Mouse (Mus musculus) embryonic facial prominence, embryonic 11.5 days (tissue): ENCODE data around the gene Ankrd17. TPM values are rescaled to one million over a fixed set of nuclear protein-coding genes. Genes with fewer than 3 reads are reported as not detected.

ENCODE experiments used
- ATAC-seq: fragments of 200-750 bp; cut with Nextera tagmentation; replicated peaks from 2 replicates; pipeline ENCODE4 v1.8.0; 2017; ENCODE audit warnings: low read depth; ENCODE audit not compliant: insufficient number of reproducible peaks, low FRiP score, low TSS enrichment
- DNase-seq: peaks from one replicate; pipeline ENCODE4 v3.0.0-alpha.2; 2015; ENCODE audit warnings: low spot score
- H3K27ac ChIP-seq: fragments of 300-500 bp; sonication (generic); replicated peaks from 2 replicates; pipeline ENCODE4 v1.5.1; 2014; ENCODE audit warnings: mild to moderate bottlenecking, low read depth, low read length, control low read depth
- H3K27me3 ChIP-seq: fragments of 300-500 bp; sonication (generic); 2 replicates; pipeline ENCODE4 v1.6.1; 2014; ENCODE audit warnings: mild to moderate bottlenecking, low read length, moderate library complexity, mixed read lengths; ENCODE audit not compliant: control insufficient read depth, insufficient read depth
- H3K36me3 ChIP-seq: fragments of 300-500 bp; sonication (generic); replicated peaks from 2 replicates; pipeline ENCODE4 v1.6.1; 2014; ENCODE audit warnings: low read depth, mild to moderate bottlenecking, low read length, moderate library complexity, mixed read lengths; ENCODE audit not compliant: control insufficient read depth, insufficient read depth
- H3K4me1 ChIP-seq: fragments of 300-500 bp; sonication (generic); 2 replicates; pipeline ENCODE4 v1.6.1; 2014; ENCODE audit warnings: low read length, mixed read lengths; ENCODE audit not compliant: control insufficient read depth, insufficient read depth
- H3K4me2 ChIP-seq: fragments of 300-500 bp; sonication (generic); 2 replicates; pipeline ENCODE4 v1.6.1; 2014; ENCODE audit warnings: low read depth, mild to moderate bottlenecking, control low read depth, low read length, moderate library complexity
- H3K4me3 ChIP-seq: fragments of 300-500 bp; sonication (generic); 2 replicates; pipeline ENCODE4 v1.5.1; 2014; ENCODE audit warnings: low read depth, low read length, control low read depth
- H3K9ac ChIP-seq: fragments of 300-500 bp; sonication (generic); replicated peaks from 2 replicates; pipeline ENCODE4 v1.6.1; 2014; ENCODE audit warnings: mild to moderate bottlenecking, control low read depth, low read length
- H3K9me3 ChIP-seq: fragments of 300-500 bp; sonication (generic); replicated peaks from 2 replicates; pipeline ENCODE4 v1.6.1; 2016; ENCODE audit warnings: mild to moderate bottlenecking, low read length, inconsistent platforms, mixed read lengths; ENCODE audit not compliant: control insufficient read depth
- WGBS: fragments of 180-500 bp; shearing (Covaris S2); extraction: QIAGEN DNeasy Blood & Tissue Kit; methylation state at CpG from one replicate; pipeline ENCODE4 v1.1.7; 2014; 5-methylcytosine and 5-hydroxymethylcytosine counted together
- polyA plus RNA-seq: library from polyadenylated mRNA; unstranded; fragments of >200 nt; fragmentation: Nextera tagmentation; extraction: Ambion mirVana; gene quantifications from 2 replicates; pipeline ENCODE4 v1.2.1, GENCODE M21; 2014

Gene Ankrd17
- polyA plus RNA-seq, 1 experiment from 2014 or later, result 27.8 TPM

GRCm38 (mm10) chr5:90224730-90225129 lies 141.6 kb downstream of the Ankrd17 start:
- WGBS, result 86% methylated on average over 5 of the region's 5 CpGs
- no peak overlapping the region for H3K4me2 ChIP-seq
- no peak overlapping the region for H3K9ac ChIP-seq
- no peak overlapping the region for H3K27ac ChIP-seq
- DNase-seq (no peak), ATAC-seq (no peak)
- H3K27me3 ChIP-seq, result no peaks in the 10 kb centered on the region
- H3K4me1 ChIP-seq, result no peaks in the 10 kb centered on the region; the same call in 1 of the 2 replicates
- no peaks in the 10 kb centered on the region; the same call in none of the 2 replicates for H3K36me3 ChIP-seq
- no peak overlapping the region for H3K4me3 ChIP-seq
- H3K9me3 ChIP-seq, result no peaks in the 10 kb centered on the region

- H3K9me3 ChIP-seq, result no peaks in the 10 kb centered on the region
- H3K4me1 ChIP-seq, result no peaks in the 10 kb centered on the region; the same call in 1 of the 2 replicates
- H3K36me3 ChIP-seq, result no peaks in the 10 kb centered on the region; the same call in 1 of the 2 replicates
- peak within 1 kb of the TSS; percentile 81 for H3K4me3 ChIP-seq
- peak; percentile 99 for ATAC-seq
- no peaks in the 10 kb centered on the region for H3K27me3 ChIP-seq
- H3K27ac ChIP-seq, result peak within 1 kb of the TSS; percentile 76
- H3K9ac ChIP-seq, result peak within 1 kb of the TSS; percentile 85
- peak; percentile 100 for DNase-seq
- peak within 1 kb of the TSS; percentile 63 for H3K4me2 ChIP-seq
- WGBS, result under 1% methylated on average over 60 of the region's 62 CpGs
These were observed 142.6 kb downstream of the Ankrd17 start, which contains the start of gene Cox18 for GRCm38 (mm10) chr5:90223534-90224381. Gene Cox18 (minus strand): TSS chr5:90224001.

- no peak overlapping the region for H3K27ac ChIP-seq
- no peaks in the 10 kb centered on the region; the same call in 1 of the 2 replicates for H3K4me1 ChIP-seq
- peak overlapping the region; percentile 85; the same call in 1 of the 2 replicates for H3K9ac ChIP-seq
- peak; percentile 6 for DNase-seq
- peak overlapping the region; percentile 81 for H3K4me3 ChIP-seq
- WGBS, result 33% methylated on average over 3 of the region's 3 CpGs
- ATAC-seq, result no peak
- H3K4me2 ChIP-seq, result peak overlapping the region; percentile 63
- H3K27me3 ChIP-seq, result no peaks in the 10 kb centered on the region
- H3K9me3 ChIP-seq, result no peaks in the 10 kb centered on the region
- H3K36me3 ChIP-seq, result no peaks in the 10 kb centered on the region; the same call in 1 of the 2 replicates
These were observed 143.4 kb downstream of the Ankrd17 start for GRCm38 (mm10) chr5:90222937-90223336.

- Histone ChIP-seq H3K4me2 (no peak overlapping the region), H3K27ac (no peak overlapping the region), H3K9ac (no peak overlapping the region), H3K4me1 (no peaks in the 10 kb centered on the region), H3K9me3 (no peaks in the 10 kb centered on the region), H3K27me3 (no peaks in the 10 kb centered on the region), H3K4me3 (no peak overlapping the region), H3K36me3 (peaks cover 2% of the 10 kb centered on the region; the same call in 1 of the 2 replicates)
- WGBS, result 93% methylated on average over 3 of the region's 3 CpGs
- ATAC-seq, result no peak
- no peak for DNase-seq
These were observed 148.6 kb downstream of the Ankrd17 start for GRCm38 (mm10) chr5:90217791-90218190.

- Histone ChIP-seq H3K9me3 (no peaks in the 10 kb centered on the region), H3K9ac (no peak overlapping the region), H3K4me3 (no peak overlapping the region), H3K4me2 (no peak overlapping the region), H3K4me1 (no peaks in the 10 kb centered on the region), H3K36me3 (peaks cover 2% of the 10 kb centered on the region; the same call in 1 of the 2 replicates), H3K27ac (no peak overlapping the region), H3K27me3 (no peaks in the 10 kb centered on the region)
- no peak for DNase-seq
- no peak for ATAC-seq
- WGBS, result 91% methylated on average over 12 of the region's 12 CpGs
These were observed 149.2 kb downstream of the Ankrd17 start for GRCm38 (mm10) chr5:90217226-90217625.

GRCm38 (mm10) chr5:90213356-90213755 lies 153.0 kb downstream of the Ankrd17 start:
- no peak overlapping the region for H3K9ac ChIP-seq
- WGBS, result 95% methylated on average over 12 of the region's 12 CpGs
- H3K4me1 ChIP-seq, result no peaks in the 10 kb centered on the region
- H3K27ac ChIP-seq, result no peak overlapping the region
- ATAC-seq (no peak), DNase-seq (no peak)
- peaks cover 2% of the 10 kb centered on the region; the same call in 1 of the 2 replicates for H3K36me3 ChIP-seq
- H3K4me3 ChIP-seq, result no peak overlapping the region
- no peaks in the 10 kb centered on the region for H3K27me3 ChIP-seq
- no peaks in the 10 kb centered on the region for H3K9me3 ChIP-seq
- no peak overlapping the region for H3K4me2 ChIP-seq

- no peaks in the 10 kb centered on the region for H3K9me3 ChIP-seq
These were observed 163.2 kb downstream of the Ankrd17 start for GRCm38 (mm10) chr5:90203168-90203567.

More at GRCm38 (mm10) chr5:90203168-90203567, 163.2 kb downstream of the Ankrd17 start:
- ATAC-seq (no peak), DNase-seq (peak; percentile 81)
- Histone ChIP-seq H3K27ac (no peak overlapping the region), H3K4me3 (no peak overlapping the region), H3K4me1 (no peaks in the 10 kb centered on the region), H3K27me3 (no peaks in the 10 kb centered on the region), H3K36me3 (no peaks in the 10 kb centered on the region), H3K4me2 (no peak overlapping the region), H3K9ac (no peak overlapping the region)
- WGBS, result 22% methylated on average over 5 of the region's 5 CpGs
